Mouse (Mus musculus): ENCODE data around the gene Ift57.

DNA sequence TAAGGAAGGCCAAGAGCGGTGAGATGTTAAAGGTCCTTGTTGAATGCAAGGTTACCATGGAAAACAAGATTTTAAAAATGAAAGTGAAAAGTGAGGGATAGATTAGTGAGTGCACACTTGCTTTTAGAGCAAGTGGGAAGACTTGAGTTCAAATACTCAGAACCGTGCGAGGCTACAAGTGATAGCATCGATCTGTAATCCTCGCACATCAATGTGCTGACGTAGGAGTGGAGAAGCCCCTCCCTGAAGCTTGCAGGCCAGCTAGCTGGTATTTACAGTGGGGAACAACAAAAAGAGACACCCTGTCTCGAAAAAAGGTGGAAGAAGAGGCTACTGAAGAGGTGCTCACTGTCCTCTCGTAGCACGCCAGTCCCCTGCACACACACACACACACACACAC, 94.6 kb downstream of the Ift57 start:
- TF ChIP-seq EP300 (IDR thresholded peaks at IDR 0.05; ENCODE audit: low read depth) (no peak), CTCF (IDR thresholded peaks at IDR 0.05; ENCODE audit: low read depth) (no peak)

Measured in heart, postnatal 0 days (tissue).